Mouse (Mus musculus) bone marrow macrophage, adult 2 months (primary cell): ENCODE data around the gene Zfp42.
"Not testable (repeated sequence)": the region's sequence is repeated elsewhere in the genome, so short reads cannot be mapped to it uniquely, and the experiment has no call there.

Experiments
- CTCF ChIP-seq: IDR thresholded peaks from 2 replicates; pipeline ENCODE4 v1.5.1; 2012; ENCODE audit warnings: low read depth, mild to moderate bottlenecking, low read length, moderate library complexity
- POLR2A ChIP-seq: IDR thresholded peaks from 2 replicates; pipeline ENCODE4 v1.6.1; 2012; ENCODE audit warnings: mild to moderate bottlenecking, low read depth, low read length, borderline replicate concordance

- TF ChIP-seq CTCF, POLR2A: not testable (repeated sequence)
Observed at GRCm38 (mm10) chr8:43352241-43352640, 45.5 kb upstream of the Zfp42 start.
